ENCODE assay signal across 8 mouse cellular contexts in the genomic region with DNA sequence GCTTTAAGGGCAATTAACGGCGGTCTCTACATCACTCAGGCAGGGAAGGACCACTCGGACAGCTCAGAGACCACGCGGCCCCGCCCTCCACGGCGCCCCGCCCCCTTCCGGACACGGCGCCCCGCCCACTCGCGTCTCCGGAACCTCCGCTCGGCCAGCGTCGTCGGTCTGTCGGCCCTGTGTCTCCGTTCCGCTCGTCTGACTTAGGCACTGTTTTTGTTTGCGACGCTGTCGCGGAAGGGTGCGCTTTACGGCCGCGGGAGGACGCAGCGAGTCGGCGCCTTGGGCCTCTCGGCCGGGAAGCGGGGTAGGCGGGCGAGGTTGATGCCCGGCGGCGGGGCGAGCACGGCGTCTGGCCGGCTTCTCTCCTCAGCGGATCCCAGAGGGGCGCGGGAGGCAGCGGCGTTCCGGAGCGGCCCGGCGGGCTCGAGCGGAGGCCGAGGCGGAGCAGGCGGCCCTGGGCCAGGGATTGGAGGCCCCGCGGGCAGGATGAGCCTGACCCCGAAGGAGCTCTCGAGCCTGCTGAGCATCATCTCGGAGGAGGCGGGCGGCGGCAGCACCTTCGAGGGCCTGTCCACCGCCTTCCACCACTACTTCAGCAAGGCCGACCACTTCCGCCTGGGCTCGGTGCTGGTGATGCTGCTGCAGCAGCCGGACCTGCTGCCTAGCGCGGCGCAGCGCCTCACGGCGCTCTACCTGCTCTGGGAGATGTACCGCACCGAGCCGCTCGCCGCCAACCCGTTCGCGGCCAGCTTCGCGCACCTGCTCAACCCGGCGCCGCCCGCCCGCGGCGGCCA. TPM values are rescaled to one million over a fixed set of nuclear protein-coding genes. Genes with fewer than 3 reads are reported as not detected.
DNase-seq lines count a peak whose midpoint lies in the region; ATAC-seq and TF ChIP-seq lines count a peak whose summit lies in the region.

No protein-coding gene starts in this region.

- H3K27me3 ChIP-seq in E14TG2a.4 (ENCODE audit: insufficient read depth, low read length), result no peaks in the 10 kb centered on the region
- no peaks in the 10 kb centered on the region for H3K27me3 ChIP-seq in forebrain, embryonic 12.5 days
- H3K27me3 ChIP-seq in heart, postnatal 0 days (ENCODE audit: control insufficient read depth, insufficient read depth, low read length), result no peaks in the 10 kb centered on the region
- no peaks in the 10 kb centered on the region for H3K27me3 ChIP-seq in liver, embryonic 16.5 days (ENCODE audit: control insufficient read depth, insufficient read depth, low read depth, low read length)
- H3K27me3 ChIP-seq in neural tube, embryonic 13.5 days, result no peaks in the 10 kb centered on the region
- no peaks in the 10 kb centered on the region for H3K27me3 ChIP-seq in testis, adult 2 months (ENCODE audit: control insufficient read depth, insufficient read depth, low read length)

- no peak for TF ChIP-seq CTCF in E14TG2a.4 (conservative IDR thresholded peaks at IDR 0.05; ENCODE audit: low read length)
- TF ChIP-seq CTCF in heart, postnatal 0 days (IDR thresholded peaks at IDR 0.05; ENCODE audit: low read depth), result no peak
- TF ChIP-seq CTCF in testis, adult 2 months (IDR thresholded peaks at IDR 0.05; ENCODE audit: control insufficient read depth, insufficient read depth, insufficient replicate concordance, low read depth, low read length), result no peak

- peaks cover 34% of the 10 kb centered on the region for H3K36me3 ChIP-seq in E14TG2a.4 (ENCODE audit: insufficient read depth, low read length)
- H3K36me3 ChIP-seq in forebrain, embryonic 12.5 days (replicated peaks), result peaks cover 28% of the 10 kb centered on the region
- peaks cover 31% of the 10 kb centered on the region for H3K36me3 ChIP-seq in heart, postnatal 0 days (replicated peaks; ENCODE audit: control insufficient read depth, insufficient read depth, low read length)
- peaks cover 16% of the 10 kb centered on the region for H3K36me3 ChIP-seq in liver, embryonic 16.5 days (ENCODE audit: control insufficient read depth, insufficient read depth)
- H3K36me3 ChIP-seq in neural tube, embryonic 13.5 days, result peaks cover 32% of the 10 kb centered on the region
- peaks cover 1% of the 10 kb centered on the region for H3K36me3 ChIP-seq in testis, adult 2 months (ENCODE audit: control insufficient read depth, insufficient read depth, low read length)

- H3K27ac ChIP-seq in forebrain, embryonic 12.5 days, result peak overlapping the region; percentile 94
- H3K27ac ChIP-seq in heart, postnatal 0 days (ENCODE audit: low read depth), result peak overlapping the region; percentile 88
- peak overlapping the region; percentile 92 for H3K27ac ChIP-seq in liver, embryonic 16.5 days (ENCODE audit: low read length)
- peak overlapping the region; percentile 89 for H3K27ac ChIP-seq in neural tube, embryonic 13.5 days (replicated peaks)
- peak overlapping the region; percentile 80 for H3K27ac ChIP-seq in testis, adult 2 months (ENCODE audit: control insufficient read depth, insufficient read depth, low read depth, low read length)

- H3K4me3 ChIP-seq in E14TG2a.4 (replicated peaks; ENCODE audit: low read length), result peak overlapping the region; percentile 98
- peak overlapping the region; percentile 97 for H3K4me3 ChIP-seq in forebrain, embryonic 12.5 days (replicated peaks)
- H3K4me3 ChIP-seq in heart, postnatal 0 days (ENCODE audit: low read depth, low read length), result peak overlapping the region; percentile 79
- peak overlapping the region; percentile 97 for H3K4me3 ChIP-seq in liver, embryonic 16.5 days (ENCODE audit: low read depth, low read length)
- peak overlapping the region; percentile 79 for H3K4me3 ChIP-seq in neural tube, embryonic 13.5 days
- H3K4me3 ChIP-seq in testis, adult 2 months (ENCODE audit: control insufficient read depth, low read depth, low read length), result peak overlapping the region; percentile 95

- 0 out of 2 replicates have a peak, but pooled peaks cover 3% of the 10 kb centered on the region for H3K9me3 ChIP-seq in E14TG2a.4 (ENCODE audit: low read length)
- H3K9me3 ChIP-seq in forebrain, embryonic 12.5 days, result peaks cover 5% of the 10 kb centered on the region; the same call in 1 of the 2 replicates
- H3K9me3 ChIP-seq in heart, postnatal 0 days (replicated peaks; ENCODE audit: control insufficient read depth, low read length), result peaks cover 5% of the 10 kb centered on the region; the same call in 1 of the 2 replicates
- no peaks in the 10 kb centered on the region for H3K9me3 ChIP-seq in liver, embryonic 16.5 days (replicated peaks; ENCODE audit: control insufficient read depth, low read length)
- peaks cover 8% of the 10 kb centered on the region for H3K9me3 ChIP-seq in neural tube, embryonic 13.5 days

- peak overlapping the region; percentile 98 for H3K9ac ChIP-seq in forebrain, embryonic 12.5 days
- H3K9ac ChIP-seq in heart, postnatal 0 days (replicated peaks; ENCODE audit: low read depth, low read length), result peak overlapping the region; percentile 88
- peak overlapping the region; percentile 96 for H3K9ac ChIP-seq in liver, embryonic 16.5 days (ENCODE audit: low read depth, low read length)
- peak overlapping the region; percentile 90 for H3K9ac ChIP-seq in neural tube, embryonic 13.5 days

- peak; percentile 84 for TF ChIP-seq POLR2A in testis, adult 2 months (IDR thresholded peaks at IDR 0.05; ENCODE audit: control insufficient read depth, low read depth, low read length)

- peaks cover 58% of the 10 kb centered on the region for H3K4me1 ChIP-seq in E14TG2a.4 (replicated peaks; ENCODE audit: low read depth, low read length)
- peaks cover 13% of the 10 kb centered on the region for H3K4me1 ChIP-seq in forebrain, embryonic 12.5 days
- peaks cover 6% of the 10 kb centered on the region for H3K4me1 ChIP-seq in heart, postnatal 0 days (ENCODE audit: control insufficient read depth, insufficient read depth)
- peaks cover 20% of the 10 kb centered on the region for H3K4me1 ChIP-seq in liver, embryonic 16.5 days (ENCODE audit: control insufficient read depth, low read depth, low read length)
- peaks cover 25% of the 10 kb centered on the region for H3K4me1 ChIP-seq in neural tube, embryonic 13.5 days (replicated peaks)
- H3K4me1 ChIP-seq in testis, adult 2 months (ENCODE audit: control insufficient read depth, insufficient read depth, low read length), result peaks cover 8% of the 10 kb centered on the region

- H3K4me2 ChIP-seq in forebrain, embryonic 12.5 days, result peak overlapping the region; percentile 90
- peak overlapping the region; percentile 100 for H3K4me2 ChIP-seq in heart, postnatal 0 days (ENCODE audit: low read depth, low read length)
- peak overlapping the region; percentile 99 for H3K4me2 ChIP-seq in liver, embryonic 16.5 days (ENCODE audit: low read depth, low read length)
- H3K4me2 ChIP-seq in neural tube, embryonic 13.5 days, result peak overlapping the region; percentile 78

- WGBS in forebrain, embryonic 12.5 days, result under 1% methylated on average over 84 of the region's 100 CpGs
- WGBS in heart, postnatal 0 days, result under 1% methylated on average over 95 of the region's 100 CpGs
- WGBS in liver, embryonic 16.5 days (ENCODE audit: insufficient replicate concordance), result under 1% methylated on average over 98 of the region's 100 CpGs
- under 1% methylated on average over 94 of the region's 100 CpGs for WGBS in neural tube, embryonic 13.5 days

- ATAC-seq in forebrain, embryonic 12.5 days (ENCODE audit: low FRiP score), result peak; percentile 95
- ATAC-seq in heart, postnatal 0 days (ENCODE audit: insufficient read depth, low read depth), result peak; percentile 93
- peak; percentile 92 for ATAC-seq in liver, embryonic 16.5 days (ENCODE audit: low read depth)
- ATAC-seq in neural tube, embryonic 13.5 days (ENCODE audit: low read depth), result peak; percentile 92

- no peak for TF ChIP-seq EP300 in heart, postnatal 0 days (IDR thresholded peaks at IDR 0.05; ENCODE audit: low read depth)

- DNase-seq in c-Kit-positive CD71-positive TER-119-positive erythroid progenitor cells, embryonic 14.5 days (ENCODE audit: low spot score), result peak; percentile 98
- DNase-seq in heart, postnatal 0 days (ENCODE audit: low spot score), result peak; percentile 95
- peak; percentile 99 for DNase-seq in kidney, postnatal 4 days

RNA-seq across cellular contexts. Expression of a gene that starts 0.9 kb away (rescaled TPM):
- 23.1 and 24.1 TPM in 2 replicates for polyA plus RNA-seq in forebrain, embryonic 12.5 days (2016; fragmentation: Nextera tagmentation; extraction: Ambion mirVana)
- 14.7 and 34.4 TPM in 2 replicates for total RNA-seq in heart, postnatal 0 days (2014; rRNA removed; ENCODE audit: low replicate concordance)
- 11.1 and 11.7 TPM in 2 replicates for polyA plus RNA-seq in heart, postnatal 0 days (2015; fragmentation: Nextera tagmentation; extraction: Ambion mirVana)
- 4.5 and 5.6 TPM in 2 replicates for polyA plus RNA-seq in liver, embryonic 16.5 days (2015; fragmentation: Nextera tagmentation; extraction: Ambion mirVana)
- polyA plus RNA-seq in neural tube, embryonic 13.5 days (2015; fragmentation: Nextera tagmentation; extraction: Ambion mirVana), result 17.4 and 25.5 TPM in 2 replicates
- 9.2 and 10.9 TPM in 2 replicates for polyA plus RNA-seq in testis, adult 2 months (2012; rRNA removed)

RNA-seq across cellular contexts. Expression of a gene that starts 41.5 kb away (rescaled TPM):
- 24.7 and 30.5 TPM in 2 replicates for polyA plus RNA-seq in forebrain, embryonic 12.5 days (2016; fragmentation: Nextera tagmentation; extraction: Ambion mirVana)
- 9.0 and 31.3 TPM in 2 replicates for total RNA-seq in heart, postnatal 0 days (2014; rRNA removed; ENCODE audit: low replicate concordance)
- polyA plus RNA-seq in heart, postnatal 0 days (2015; fragmentation: Nextera tagmentation; extraction: Ambion mirVana), result 9.1 and 10.7 TPM in 2 replicates
- 13.2 and 15.3 TPM in 2 replicates for polyA plus RNA-seq in liver, embryonic 16.5 days (2015; fragmentation: Nextera tagmentation; extraction: Ambion mirVana)
- polyA plus RNA-seq in neural tube, embryonic 13.5 days (2015; fragmentation: Nextera tagmentation; extraction: Ambion mirVana), result 31.1 and 31.4 TPM in 2 replicates
- polyA plus RNA-seq in testis, adult 2 months (2012; rRNA removed), result 5.9 and 6.8 TPM in 2 replicates

RNA-seq across cellular contexts. Expression of a gene that starts 57.2 kb away (rescaled TPM):
- polyA plus RNA-seq in forebrain, embryonic 12.5 days (2016; fragmentation: Nextera tagmentation; extraction: Ambion mirVana), result 7.2 TPM in 2 replicates
- 10.2 and 16.7 TPM in 2 replicates for total RNA-seq in heart, postnatal 0 days (2014; rRNA removed; ENCODE audit: low replicate concordance)
- 6.4 TPM in 2 replicates for polyA plus RNA-seq in heart, postnatal 0 days (2015; fragmentation: Nextera tagmentation; extraction: Ambion mirVana)
- polyA plus RNA-seq in liver, embryonic 16.5 days (2015; fragmentation: Nextera tagmentation; extraction: Ambion mirVana), result 6.2 and 7.2 TPM in 2 replicates
- 10.3 and 10.6 TPM in 2 replicates for polyA plus RNA-seq in neural tube, embryonic 13.5 days (2015; fragmentation: Nextera tagmentation; extraction: Ambion mirVana)
- polyA plus RNA-seq in testis, adult 2 months (2012; rRNA removed), result 8.8 and 10.0 TPM in 2 replicates

Comparison
In these comparisons a context has a peak if more than half of its experiments do, and no peak if none do; other contexts are left out.
1. Peak in every context shown above with its lines: DNase-seq, ATAC-seq, H3K4me3 ChIP-seq and H3K27ac ChIP-seq.